Mouse (Mus musculus) small intestine, adult 2 months (tissue): ENCODE data around the gene Plac1.

Source experiments
- CTCF ChIP-seq: fragments of 200-500 bp; IDR thresholded peaks from 2 replicates; pipeline ENCODE4 v1.5.1; 2012; ENCODE audit warnings: low read depth, mild to moderate bottlenecking, control low read depth, inconsistent platforms, low read length, moderate library complexity, mixed read lengths; ENCODE audit not compliant: insufficient replicate concordance, insufficient read length; ENCODE audit errors: extremely low read depth
- POLR2A ChIP-seq: fragments of 200-500 bp; IDR thresholded peaks from 2 replicates; pipeline ENCODE4 v1.6.1; 2012; ENCODE audit warnings: low read depth, mild to moderate bottlenecking, control low read depth, inconsistent platforms, low read length, moderate library complexity

DNA sequence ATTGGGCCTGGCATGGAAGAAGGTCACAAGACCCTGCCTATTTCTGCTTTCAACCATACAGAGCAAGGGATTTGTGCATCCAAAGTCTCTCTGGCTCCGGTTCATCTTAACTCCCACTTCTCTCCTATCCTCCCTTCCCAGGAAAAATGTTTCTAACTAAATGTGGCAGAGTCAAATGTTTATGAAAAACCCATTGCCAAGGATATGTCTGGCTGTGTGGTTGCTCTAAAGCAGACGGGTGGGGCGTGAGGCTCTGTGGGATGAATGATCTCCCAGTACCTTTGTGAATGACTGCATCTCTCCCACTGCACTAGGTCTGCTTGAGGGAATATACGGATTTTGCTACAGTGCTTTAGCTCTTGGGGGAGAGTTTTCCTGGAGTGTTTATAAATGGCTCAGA lies 193.9 kb downstream of the Plac1 start:
- TF ChIP-seq CTCF (no peak), POLR2A (no peak)
